Mouse (Mus musculus): ENCODE measurements around the gene Mfsd9. TPM values are rescaled to one million over a fixed set of nuclear protein-coding genes. Genes with fewer than 3 reads are reported as not detected.
A peak's percentile ranks its signal among the peaks of the same experiment; 100 is the strongest.

Mfsd9 gene
- 3.9 and 4.6 TPM in 2 replicates for polyA plus RNA-seq (2015; fragmentation: Nextera tagmentation; extraction: Ambion mirVana)

GRCm38 (mm10) chr1:40790324-40791141 is at the start of gene Mfsd9:
Gene Mfsd9 (minus strand): TSS chr1:40790687.
- Histone ChIP-seq H3K36me3 (no peaks in the 10 kb centered on the region), H3K9ac (peak within 1 kb of the TSS; percentile 34; the same call in 1 of the 2 replicates), H3K4me3 (replicated peaks) (peak within 1 kb of the TSS; percentile 66), H3K4me2 (replicated peaks) (peak within 1 kb of the TSS; percentile 60), H3K9me3 (replicated peaks) (no peaks in the 10 kb centered on the region), H3K27me3 (no peaks in the 10 kb centered on the region), H3K4me1 (0 out of 2 replicates have a peak, but pooled peaks cover 3% of the 10 kb centered on the region), H3K27ac (replicated peaks) (peak within 1 kb of the TSS; percentile 80)
- ATAC-seq (ENCODE audit: insufficient number of reproducible peaks, low FRiP score, low TSS enrichment, low read depth) = peak; percentile 91
- WGBS = 3% methylated on average over 38 of the region's 38 CpGs

DNA sequence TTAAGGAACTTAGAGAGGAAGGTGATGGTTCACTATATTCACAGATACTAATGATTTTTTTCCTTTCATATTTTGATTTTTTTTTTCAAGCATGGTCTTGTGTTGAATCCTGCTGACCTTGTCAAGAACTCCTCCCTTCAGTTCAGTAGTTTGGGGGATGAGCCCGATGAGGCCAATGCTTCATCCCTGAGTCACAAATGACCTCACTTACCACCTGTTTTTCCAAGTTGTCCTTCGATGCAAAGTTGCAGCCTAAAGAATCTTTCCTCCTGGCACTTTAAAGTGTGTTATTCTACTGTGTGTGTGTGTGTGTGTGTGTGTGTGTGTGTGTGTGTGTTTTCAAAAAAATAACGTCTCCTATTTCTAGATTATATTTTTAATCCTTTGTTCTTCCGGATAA is 45.0 kb upstream of the Mfsd9 start:
- H3K27ac ChIP-seq (replicated peaks) = no peak overlapping the region
- H3K4me2 ChIP-seq (replicated peaks) = no peak overlapping the region
- no peaks in the 10 kb centered on the region for H3K9me3 ChIP-seq (replicated peaks)
- 77% methylated on average over 4 of the region's 4 CpGs for WGBS
- H3K4me1 ChIP-seq = no peaks in the 10 kb centered on the region
- H3K9ac ChIP-seq = no peak overlapping the region
- H3K36me3 ChIP-seq = no peaks in the 10 kb centered on the region
- no peaks in the 10 kb centered on the region for H3K27me3 ChIP-seq
- H3K4me3 ChIP-seq (replicated peaks) = no peak overlapping the region
- ATAC-seq (ENCODE audit: insufficient number of reproducible peaks, low FRiP score, low TSS enrichment, low read depth) = no peak

- no peaks in the 10 kb centered on the region for H3K36me3 ChIP-seq
- H3K4me1 ChIP-seq = no peaks in the 10 kb centered on the region
- H3K4me3 ChIP-seq (replicated peaks) = no peak overlapping the region
- no peak overlapping the region for H3K27ac ChIP-seq (replicated peaks)
- WGBS = 85% methylated on average over 4 of the region's 4 CpGs
- no peaks in the 10 kb centered on the region for H3K9me3 ChIP-seq (replicated peaks)
- no peak overlapping the region for H3K4me2 ChIP-seq (replicated peaks)
- no peak for ATAC-seq (ENCODE audit: insufficient number of reproducible peaks, low FRiP score, low TSS enrichment, low read depth)
- H3K27me3 ChIP-seq = no peaks in the 10 kb centered on the region
- no peak overlapping the region for H3K9ac ChIP-seq
These were observed 40.4 kb upstream of the Mfsd9 start for GRCm38 (mm10) chr1:40830712-40831507.

DNA sequence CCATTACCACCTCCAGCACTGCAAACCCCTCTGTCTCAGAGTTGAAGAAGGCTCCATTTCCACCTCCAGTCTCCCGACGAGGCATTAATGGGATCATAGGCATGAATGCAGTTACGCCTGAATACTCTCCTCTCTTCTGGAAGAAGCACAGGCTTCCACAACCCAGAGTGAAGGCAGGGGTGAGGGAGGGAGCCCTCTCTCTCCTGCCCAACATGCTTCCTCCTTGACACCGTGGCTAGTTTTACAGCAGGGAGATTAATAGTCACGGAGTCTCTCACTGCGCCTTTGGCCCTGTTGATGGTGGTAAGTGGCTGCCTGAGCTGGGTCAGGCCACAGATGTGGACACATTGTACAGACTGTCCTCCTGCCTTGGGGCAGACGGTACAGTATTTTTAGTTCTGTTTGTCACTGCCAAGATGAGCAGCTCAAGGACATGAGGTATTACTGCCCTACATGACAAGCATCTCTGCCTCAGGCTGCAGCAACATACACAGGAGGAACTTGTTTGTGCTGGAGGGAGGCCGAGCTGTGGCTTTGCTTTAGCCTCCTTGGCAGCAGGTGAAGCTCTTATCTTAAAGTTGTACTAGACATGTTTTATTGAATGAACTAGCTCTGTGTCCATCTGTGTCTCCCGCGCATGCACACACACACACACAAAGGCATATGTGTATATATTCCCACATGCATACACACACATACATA is 38.9 kb upstream of the Mfsd9 start:
- no peak overlapping the region for H3K4me3 ChIP-seq (replicated peaks)
- no peak overlapping the region for H3K9ac ChIP-seq
- WGBS = 74% methylated on average over 10 of the region's 10 CpGs
- H3K27ac ChIP-seq (replicated peaks) = no peak overlapping the region
- H3K36me3 ChIP-seq = no peaks in the 10 kb centered on the region
- H3K9me3 ChIP-seq (replicated peaks) = no peaks in the 10 kb centered on the region
- no peaks in the 10 kb centered on the region for H3K27me3 ChIP-seq
- no peak for ATAC-seq (ENCODE audit: insufficient number of reproducible peaks, low FRiP score, low TSS enrichment, low read depth)
- H3K4me2 ChIP-seq (replicated peaks) = no peak overlapping the region
- H3K4me1 ChIP-seq = no peaks in the 10 kb centered on the region

DNA sequence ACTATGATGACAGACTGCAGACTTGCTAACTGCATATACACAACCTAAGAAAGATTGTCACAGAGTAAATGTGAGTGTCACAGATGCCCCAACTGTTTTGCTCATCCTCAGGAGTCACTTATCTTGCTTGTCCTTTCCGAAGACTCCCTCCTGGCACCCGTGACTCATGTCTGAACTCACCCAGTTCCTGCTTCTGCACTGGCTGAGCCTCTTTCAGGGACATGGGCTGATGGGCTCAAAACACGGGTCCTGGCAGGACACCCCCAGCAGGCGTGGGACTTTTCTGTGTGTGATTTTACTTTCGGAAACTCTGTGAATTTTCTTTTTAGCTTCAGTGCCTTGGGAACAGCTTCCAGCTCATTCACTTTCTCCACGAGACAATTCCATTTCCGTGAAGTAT is 35.3 kb upstream of the Mfsd9 start:
- H3K4me2 ChIP-seq (replicated peaks) = no peak overlapping the region

DNA sequence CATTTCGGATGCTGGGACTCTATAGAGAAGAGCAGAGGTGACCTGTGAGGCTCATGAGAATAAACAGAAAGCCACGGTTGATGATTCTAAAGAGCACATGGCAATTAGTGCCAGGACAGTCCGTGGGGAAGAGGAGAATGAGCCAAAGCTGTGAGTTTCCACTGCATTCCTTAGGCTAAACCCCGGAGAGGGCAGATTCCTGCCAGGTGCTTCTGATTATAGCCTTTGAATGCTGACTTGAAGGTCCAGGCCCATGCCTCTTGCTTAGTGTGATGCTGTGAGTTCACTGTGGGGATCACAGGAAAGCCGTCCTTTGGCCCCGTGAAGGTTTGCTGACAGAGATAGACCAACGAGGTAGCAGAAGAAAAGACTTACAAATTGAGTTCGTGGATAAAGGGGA is 34.4 kb upstream of the Mfsd9 start:
- Histone ChIP-seq H3K9me3 (replicated peaks) (no peaks in the 10 kb centered on the region), H3K4me3 (replicated peaks) (no peak overlapping the region), H3K27me3 (no peaks in the 10 kb centered on the region), H3K4me1 (no peaks in the 10 kb centered on the region), H3K27ac (replicated peaks) (no peak overlapping the region), H3K4me2 (replicated peaks) (no peak overlapping the region), H3K36me3 (no peaks in the 10 kb centered on the region), H3K9ac (no peak overlapping the region)
- 36% methylated on average over 8 of the region's 8 CpGs for WGBS
- no peak for ATAC-seq (ENCODE audit: insufficient number of reproducible peaks, low FRiP score, low TSS enrichment, low read depth)

More for the DNA sequence above, 35.3 kb upstream of the Mfsd9 start:
- no peak for ATAC-seq (ENCODE audit: insufficient number of reproducible peaks, low FRiP score, low TSS enrichment, low read depth)
- Histone ChIP-seq H3K9ac (no peak overlapping the region), H3K27me3 (no peaks in the 10 kb centered on the region), H3K4me3 (replicated peaks) (no peak overlapping the region), H3K9me3 (replicated peaks) (no peaks in the 10 kb centered on the region), H3K4me1 (no peaks in the 10 kb centered on the region), H3K27ac (replicated peaks) (no peak overlapping the region), H3K36me3 (no peaks in the 10 kb centered on the region)
- WGBS = 70% methylated on average over 7 of the region's 7 CpGs

- H3K4me2 ChIP-seq (replicated peaks) = no peak overlapping the region
- no peaks in the 10 kb centered on the region for H3K4me1 ChIP-seq
- no peak overlapping the region for H3K27ac ChIP-seq (replicated peaks)
- no peak for ATAC-seq (ENCODE audit: insufficient number of reproducible peaks, low FRiP score, low TSS enrichment, low read depth)
- H3K36me3 ChIP-seq = no peaks in the 10 kb centered on the region
- H3K9me3 ChIP-seq (replicated peaks) = no peaks in the 10 kb centered on the region
- 56% methylated on average over 4 of the region's 4 CpGs for WGBS
- no peaks in the 10 kb centered on the region for H3K27me3 ChIP-seq
- no peak overlapping the region for H3K9ac ChIP-seq
- H3K4me3 ChIP-seq (replicated peaks) = no peak overlapping the region
These were observed 34.0 kb upstream of the Mfsd9 start for GRCm38 (mm10) chr1:40824517-40824916.

DNA sequence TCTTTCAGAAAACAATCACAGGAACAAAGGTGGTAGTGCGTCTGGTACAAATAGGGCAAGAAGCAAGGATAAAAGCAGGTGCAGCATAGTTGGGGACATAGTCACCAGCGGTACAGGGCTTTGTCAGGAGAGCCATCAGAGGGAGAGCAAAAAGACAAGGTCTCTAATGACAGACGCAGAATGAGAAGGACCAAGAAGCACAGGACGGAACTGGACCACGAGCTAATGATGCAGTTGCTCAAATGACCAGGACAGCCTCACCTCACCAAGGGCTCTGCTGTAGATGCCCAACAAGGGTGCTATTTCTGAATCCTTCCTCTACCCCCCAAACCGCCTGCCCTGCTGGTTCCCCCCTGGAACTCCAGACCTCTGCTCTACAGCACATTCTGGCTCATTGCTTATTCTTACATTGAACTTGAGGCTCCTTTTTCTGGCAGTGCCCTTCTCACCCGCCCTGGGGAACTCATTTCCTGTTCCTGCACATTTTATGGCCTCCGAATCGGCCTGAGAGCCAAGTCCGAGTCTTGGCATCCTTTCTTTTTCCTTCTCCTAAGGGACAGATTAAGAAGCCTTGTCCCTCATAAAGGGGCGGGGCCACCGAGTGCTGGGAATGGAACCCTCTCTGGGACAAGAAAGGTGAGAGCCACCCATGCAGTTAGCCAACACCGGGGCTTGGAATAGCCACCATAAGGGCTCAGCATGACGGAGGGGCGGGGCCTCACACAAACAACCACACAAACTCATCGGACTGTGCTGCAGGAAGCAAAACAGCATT is 24.8 kb upstream of the Mfsd9 start:
- no peak for ATAC-seq (ENCODE audit: insufficient number of reproducible peaks, low FRiP score, low TSS enrichment, low read depth)
- H3K4me3 ChIP-seq (replicated peaks) = no peak overlapping the region
- H3K27ac ChIP-seq (replicated peaks) = no peak overlapping the region
- no peak overlapping the region for H3K9ac ChIP-seq
- 62% methylated on average over 16 of the region's 16 CpGs for WGBS
- H3K4me1 ChIP-seq = no peaks in the 10 kb centered on the region
- no peaks in the 10 kb centered on the region for H3K36me3 ChIP-seq
- H3K4me2 ChIP-seq (replicated peaks) = no peak overlapping the region
- no peaks in the 10 kb centered on the region for H3K9me3 ChIP-seq (replicated peaks)
- H3K27me3 ChIP-seq = 0 out of 2 replicates have a peak, but pooled peaks cover 3% of the 10 kb centered on the region

- no peak for ATAC-seq (ENCODE audit: insufficient number of reproducible peaks, low FRiP score, low TSS enrichment, low read depth)
- H3K27me3 ChIP-seq = 0 out of 2 replicates have a peak, but pooled peaks cover 3% of the 10 kb centered on the region
- no peak overlapping the region for H3K4me3 ChIP-seq (replicated peaks)
- H3K9me3 ChIP-seq (replicated peaks) = no peaks in the 10 kb centered on the region
- no peak overlapping the region for H3K4me2 ChIP-seq (replicated peaks)
- no peaks in the 10 kb centered on the region for H3K36me3 ChIP-seq
- 81% methylated on average over 3 of the region's 3 CpGs for WGBS
- H3K9ac ChIP-seq = no peak overlapping the region
- no peaks in the 10 kb centered on the region for H3K4me1 ChIP-seq
- H3K27ac ChIP-seq (replicated peaks) = no peak overlapping the region
These were observed 18.2 kb upstream of the Mfsd9 start for GRCm38 (mm10) chr1:40808643-40809042.

DNA sequence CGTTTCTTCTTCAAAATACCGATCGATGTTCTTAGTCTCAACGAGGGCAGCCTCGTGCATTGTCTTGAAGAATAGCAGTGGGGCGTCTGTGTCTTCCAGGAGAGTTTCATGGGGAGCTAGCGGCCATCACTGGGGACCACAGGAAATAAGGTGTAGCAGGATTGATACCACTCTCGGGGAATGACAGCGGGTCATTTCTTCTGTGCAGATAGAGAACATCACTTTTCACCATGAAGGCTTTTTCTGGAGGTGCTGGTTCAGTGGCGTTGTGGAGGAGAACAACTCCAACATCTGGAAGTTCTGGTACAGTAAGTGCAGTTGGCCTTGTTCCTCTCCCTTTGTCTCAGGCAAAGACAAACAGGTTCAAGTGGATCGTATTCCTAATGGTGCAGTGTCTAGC is 15.4 kb upstream of the Mfsd9 start:
- ATAC-seq (ENCODE audit: insufficient number of reproducible peaks, low FRiP score, low TSS enrichment, low read depth) = no peak

More for the DNA sequence above, 15.4 kb upstream of the Mfsd9 start:
- Histone ChIP-seq H3K9me3 (replicated peaks) (no peaks in the 10 kb centered on the region), H3K36me3 (no peaks in the 10 kb centered on the region), H3K4me1 (no peaks in the 10 kb centered on the region), H3K27ac (replicated peaks) (no peak overlapping the region), H3K4me2 (replicated peaks) (no peak overlapping the region), H3K27me3 (no peaks in the 10 kb centered on the region), H3K9ac (no peak overlapping the region), H3K4me3 (replicated peaks) (no peak overlapping the region)
- 89% methylated on average over 11 of the region's 11 CpGs for WGBS

Measured in embryonic facial prominence, embryonic 15.5 days (tissue).